Mouse (Mus musculus): ENCODE data around the gene Lrp4. TPM values are rescaled to one million over a fixed set of nuclear protein-coding genes. Genes with fewer than 3 reads are reported as not detected.
"Not testable (repeated sequence)": the region's sequence is repeated elsewhere in the genome, so short reads cannot be mapped to it uniquely, and the experiment has no call there.

The Lrp4 gene
- polyA plus RNA-seq, 1 experiment from 2014 or later: 4.5 TPM

DNA sequence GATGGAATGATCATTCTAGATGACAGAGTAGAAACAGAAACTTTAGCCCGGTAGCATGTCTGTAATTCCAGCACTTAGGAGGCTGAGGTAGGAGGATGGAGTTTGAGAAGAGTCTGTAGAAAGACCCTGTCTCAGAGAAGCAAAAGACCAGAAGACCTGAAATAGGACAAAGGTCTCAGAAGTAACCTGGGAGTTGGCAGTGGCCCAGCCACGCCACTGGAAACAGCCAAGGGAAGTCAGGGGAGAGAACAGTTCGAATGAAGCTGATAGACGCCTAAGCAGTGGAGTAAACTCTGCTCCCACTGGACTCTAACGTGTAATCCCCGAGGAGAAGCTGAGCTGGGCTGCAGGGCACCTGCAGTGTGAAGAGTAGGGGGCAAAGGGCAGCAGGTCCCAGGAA is 27.9 kb downstream of the Lrp4 start:
- Histone ChIP-seq H3K9ac (ENCODE audit: low read depth, low read length) (no peak overlapping the region), H3K9me3 (ENCODE audit: control insufficient read depth, low read length) (no peaks in the 10 kb centered on the region), H3K27me3 (replicated peaks; ENCODE audit: control insufficient read depth, insufficient read depth, low read length) (no peaks in the 10 kb centered on the region), H3K4me1 (ENCODE audit: control insufficient read depth, insufficient read depth, low read depth, low read length) (no peaks in the 10 kb centered on the region), H3K4me3 (ENCODE audit: low read length) (no peak overlapping the region), H3K27ac (ENCODE audit: low read depth, low read length) (no peak overlapping the region), H3K36me3 (ENCODE audit: control insufficient read depth, insufficient read depth, low read length) (no peaks in the 10 kb centered on the region), H3K4me2 (ENCODE audit: low read length) (no peak overlapping the region)
- 90% methylated on average over 6 of the region's 6 CpGs for WGBS
- no peak for ATAC-seq

- ATAC-seq: not testable (repeated sequence)
- 65% methylated on average over 3 of the region's 3 CpGs for WGBS
These were observed 30.0 kb downstream of the Lrp4 start for GRCm38 (mm10) chr2:91487295-91487694.

DNA sequence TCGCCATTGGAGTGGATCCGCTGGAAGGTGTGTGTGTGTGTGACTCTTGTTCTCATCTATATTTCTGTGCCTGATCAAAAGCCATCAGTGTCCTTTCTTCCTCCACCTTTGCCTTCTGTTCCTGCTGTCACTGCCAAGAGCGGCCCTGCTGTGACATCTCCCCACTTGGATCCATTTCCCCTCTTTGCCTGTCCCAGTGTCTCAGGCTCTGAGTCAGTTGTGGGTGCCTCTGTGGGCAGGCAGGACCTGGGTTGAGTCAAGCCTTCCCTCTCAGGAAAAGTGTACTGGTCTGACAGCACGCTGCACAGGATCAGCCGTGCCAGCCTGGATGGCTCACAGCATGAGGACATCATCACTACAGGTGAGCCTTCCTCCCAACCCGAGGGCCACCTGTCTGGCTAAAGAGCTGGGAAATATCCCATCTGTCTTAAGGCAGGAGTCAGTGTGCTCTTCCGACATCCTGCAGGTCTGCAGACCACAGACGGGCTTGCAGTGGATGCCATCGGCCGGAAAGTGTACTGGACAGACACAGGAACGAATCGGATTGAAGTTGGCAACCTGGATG is 34.8 kb downstream of the Lrp4 start:
- Histone ChIP-seq H3K36me3 (ENCODE audit: control insufficient read depth, insufficient read depth, low read length) (no peaks in the 10 kb centered on the region), H3K27me3 (replicated peaks; ENCODE audit: control insufficient read depth, insufficient read depth, low read length) (no peaks in the 10 kb centered on the region), H3K27ac (ENCODE audit: low read depth, low read length) (no peak overlapping the region), H3K4me1 (ENCODE audit: control insufficient read depth, insufficient read depth, low read depth, low read length) (no peaks in the 10 kb centered on the region), H3K4me3 (ENCODE audit: low read length) (no peak overlapping the region), H3K9ac (ENCODE audit: low read depth, low read length) (no peak overlapping the region), H3K9me3 (ENCODE audit: control insufficient read depth, low read length) (no peaks in the 10 kb centered on the region), H3K4me2 (ENCODE audit: low read length) (no peak overlapping the region)
- ATAC-seq: no peak
- 93% methylated on average over 12 of the region's 12 CpGs for WGBS

More at GRCm38 (mm10) chr2:91487295-91487694, 30.0 kb downstream of the Lrp4 start:
- not testable (repeated sequence) for H3K4me3 ChIP-seq (ENCODE audit: low read length); H3K4me1 ChIP-seq (ENCODE audit: control insufficient read depth, insufficient read depth, low read depth, low read length); H3K4me2 ChIP-seq (ENCODE audit: low read length); H3K27ac ChIP-seq (ENCODE audit: low read depth, low read length); H3K9ac ChIP-seq (ENCODE audit: low read depth, low read length); H3K36me3 ChIP-seq (ENCODE audit: control insufficient read depth, insufficient read depth, low read length); H3K9me3 ChIP-seq (ENCODE audit: control insufficient read depth, low read length); H3K27me3 ChIP-seq (replicated peaks; ENCODE audit: control insufficient read depth, insufficient read depth, low read length)

- WGBS: 95% methylated on average over 9 of the region's 9 CpGs
- ATAC-seq: no peak
- H3K36me3 ChIP-seq (ENCODE audit: control insufficient read depth, insufficient read depth, low read length): no peaks in the 10 kb centered on the region
These were observed 36.7 kb downstream of the Lrp4 start for GRCm38 (mm10) chr2:91493981-91494380.

DNA sequence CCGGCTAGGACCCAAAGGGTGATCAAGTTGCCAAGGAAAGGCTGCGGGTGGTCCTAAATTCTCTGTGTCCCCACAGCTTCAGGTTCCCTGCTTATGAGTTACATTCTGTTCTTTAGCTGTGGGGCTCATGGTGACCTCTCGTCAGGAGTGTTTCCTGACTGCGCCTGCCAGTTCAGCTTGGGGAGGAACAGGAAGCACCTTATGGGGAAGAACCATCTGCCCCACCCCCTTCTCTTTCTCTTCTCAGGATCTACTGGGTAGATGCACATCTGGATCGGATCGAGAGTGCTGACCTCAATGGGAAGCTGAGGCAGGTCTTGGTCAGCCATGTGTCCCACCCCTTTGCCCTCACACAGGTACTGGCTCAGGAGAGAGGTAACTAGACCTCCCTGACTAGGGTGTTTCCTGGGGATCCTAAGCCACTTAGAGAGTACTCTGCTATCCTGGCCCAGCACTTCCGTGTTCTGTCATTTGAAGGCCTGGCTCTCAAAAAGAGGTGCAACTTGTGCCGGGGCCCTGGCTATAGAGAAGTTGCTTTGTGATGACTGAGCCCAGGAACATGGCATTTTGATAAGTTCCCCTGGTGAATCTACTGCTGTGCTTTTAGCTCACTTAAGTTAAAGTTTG is 40.9 kb downstream of the Lrp4 start:
- no peaks in the 10 kb centered on the region for H3K36me3 ChIP-seq (ENCODE audit: control insufficient read depth, insufficient read depth, low read length)
- H3K9ac ChIP-seq (ENCODE audit: low read depth, low read length): no peak overlapping the region
- no peak overlapping the region for H3K27ac ChIP-seq (ENCODE audit: low read depth, low read length)
- no peaks in the 10 kb centered on the region for H3K27me3 ChIP-seq (replicated peaks; ENCODE audit: control insufficient read depth, insufficient read depth, low read length)
- H3K4me1 ChIP-seq (ENCODE audit: control insufficient read depth, insufficient read depth, low read depth, low read length): no peaks in the 10 kb centered on the region
- no peak for ATAC-seq
- no peaks in the 10 kb centered on the region for H3K9me3 ChIP-seq (ENCODE audit: control insufficient read depth, low read length)
- no peak overlapping the region for H3K4me3 ChIP-seq (ENCODE audit: low read length)
- 98% methylated on average over 8 of the region's 8 CpGs for WGBS
- H3K4me2 ChIP-seq (ENCODE audit: low read length): no peak overlapping the region

More at GRCm38 (mm10) chr2:91493981-91494380, 36.7 kb downstream of the Lrp4 start:
- H3K4me3 ChIP-seq (ENCODE audit: low read length): no peak overlapping the region
- no peak overlapping the region for H3K9ac ChIP-seq (ENCODE audit: low read depth, low read length)
- no peaks in the 10 kb centered on the region for H3K27me3 ChIP-seq (replicated peaks; ENCODE audit: control insufficient read depth, insufficient read depth, low read length)
- H3K4me1 ChIP-seq (ENCODE audit: control insufficient read depth, insufficient read depth, low read depth, low read length): no peaks in the 10 kb centered on the region
- H3K4me2 ChIP-seq (ENCODE audit: low read length): no peak overlapping the region
- H3K9me3 ChIP-seq (ENCODE audit: control insufficient read depth, low read length): no peaks in the 10 kb centered on the region
- H3K27ac ChIP-seq (ENCODE audit: low read depth, low read length): no peak overlapping the region

- H3K4me3 ChIP-seq (ENCODE audit: low read length): no peak overlapping the region
- H3K4me2 ChIP-seq (ENCODE audit: low read length): no peak overlapping the region
- no peak overlapping the region for H3K27ac ChIP-seq (ENCODE audit: low read depth, low read length)
- no peaks in the 10 kb centered on the region for H3K4me1 ChIP-seq (ENCODE audit: control insufficient read depth, insufficient read depth, low read depth, low read length)
- ATAC-seq: no peak
- no peaks in the 10 kb centered on the region for H3K9me3 ChIP-seq (ENCODE audit: control insufficient read depth, low read length)
- H3K36me3 ChIP-seq (ENCODE audit: control insufficient read depth, insufficient read depth, low read length): no peaks in the 10 kb centered on the region
- 93% methylated on average over 8 of the region's 8 CpGs for WGBS
- no peak overlapping the region for H3K9ac ChIP-seq (ENCODE audit: low read depth, low read length)
- no peaks in the 10 kb centered on the region for H3K27me3 ChIP-seq (replicated peaks; ENCODE audit: control insufficient read depth, insufficient read depth, low read length)
These were observed 50.8 kb downstream of the Lrp4 start for GRCm38 (mm10) chr2:91508076-91508475.

- Histone ChIP-seq H3K27ac (ENCODE audit: low read depth, low read length) (no peak overlapping the region), H3K4me3 (ENCODE audit: low read length) (no peak overlapping the region), H3K4me2 (ENCODE audit: low read length) (no peak overlapping the region), H3K9me3 (ENCODE audit: control insufficient read depth, low read length) (no peaks in the 10 kb centered on the region), H3K4me1 (ENCODE audit: control insufficient read depth, insufficient read depth, low read depth, low read length) (no peaks in the 10 kb centered on the region), H3K36me3 (ENCODE audit: control insufficient read depth, insufficient read depth, low read length) (no peaks in the 10 kb centered on the region), H3K9ac (ENCODE audit: low read depth, low read length) (no peak overlapping the region), H3K27me3 (replicated peaks; ENCODE audit: control insufficient read depth, insufficient read depth, low read length) (no peaks in the 10 kb centered on the region)
- no peak for ATAC-seq
- 9% methylated on average over 2 of the region's 2 CpGs for WGBS
These were observed 59.9 kb downstream of the Lrp4 start for GRCm38 (mm10) chr2:91517186-91517585.

DNA sequence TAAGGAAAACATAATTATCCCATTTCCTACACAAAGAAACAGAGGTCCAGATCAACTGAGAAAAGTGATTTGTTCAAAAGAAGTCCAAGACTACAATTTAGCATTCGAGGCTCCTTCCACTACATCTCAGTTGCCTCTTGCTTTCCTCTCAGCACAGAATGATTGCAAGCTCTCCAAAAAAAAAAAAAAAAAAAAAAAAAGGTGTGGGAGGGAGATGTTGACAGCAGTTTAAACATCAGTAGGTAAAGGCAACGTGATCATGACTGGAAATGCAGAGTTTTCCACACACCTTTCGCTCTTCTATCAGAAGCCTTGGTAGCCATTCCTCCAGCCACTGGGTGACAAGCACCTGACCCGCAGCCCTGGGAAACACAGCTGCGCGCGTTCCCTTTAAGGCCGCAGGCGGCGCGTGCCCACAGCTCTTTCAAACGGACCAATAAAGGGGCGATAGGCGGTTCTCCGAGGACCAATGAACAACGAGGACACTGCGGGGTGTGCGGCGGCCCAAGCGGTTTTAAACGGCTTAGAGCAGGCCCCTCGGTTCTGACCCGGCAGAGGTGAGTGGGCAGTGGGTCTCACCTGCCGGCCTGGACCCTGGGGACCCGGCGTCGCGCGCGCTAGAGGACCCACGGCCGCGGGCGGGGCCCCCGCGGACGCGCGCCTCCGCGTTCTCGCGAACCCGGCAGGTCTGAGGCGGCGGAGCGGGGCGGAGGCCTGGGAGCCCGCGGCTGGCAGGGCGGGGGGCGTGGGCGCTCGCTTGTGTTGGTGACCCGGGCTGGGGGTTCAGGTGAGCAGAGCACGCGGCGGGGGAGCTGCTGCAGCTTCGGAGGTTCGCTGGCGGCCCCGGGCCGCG is 69.2 kb downstream of the Lrp4 start, which contains the start of gene Ckap5:
Gene Ckap5, plus strand, starts transcription at position 469 of the 853 bp plus-strand sequence.
- H3K36me3 ChIP-seq (ENCODE audit: control insufficient read depth, insufficient read depth, low read length): no peaks in the 10 kb centered on the region
- H3K9ac ChIP-seq (ENCODE audit: low read depth, low read length): peak within 1 kb of the TSS; percentile 88
- peak within 1 kb of the TSS; percentile 82 for H3K27ac ChIP-seq (ENCODE audit: low read depth, low read length)
- peaks cover 4% of the 10 kb centered on the region; the same call in 1 of the 2 replicates for H3K4me1 ChIP-seq (ENCODE audit: control insufficient read depth, insufficient read depth, low read depth, low read length)
- under 1% methylated on average over 56 of the region's 64 CpGs for WGBS
- no peaks in the 10 kb centered on the region for H3K27me3 ChIP-seq (replicated peaks; ENCODE audit: control insufficient read depth, insufficient read depth, low read length)
- peak within 1 kb of the TSS; percentile 81 for H3K4me3 ChIP-seq (ENCODE audit: low read length)
- peak; percentile 98 for ATAC-seq
- no peaks in the 10 kb centered on the region for H3K9me3 ChIP-seq (ENCODE audit: control insufficient read depth, low read length)
- peak within 1 kb of the TSS; percentile 60 for H3K4me2 ChIP-seq (ENCODE audit: low read length)

GRCm38 (mm10) chr2:91527147-91527486 is 69.8 kb downstream of the Lrp4 start:
- H3K9ac ChIP-seq (ENCODE audit: low read depth, low read length): peak overlapping the region; percentile 88
- no peaks in the 10 kb centered on the region for H3K36me3 ChIP-seq (ENCODE audit: control insufficient read depth, insufficient read depth, low read length)
- peak overlapping the region; percentile 82 for H3K27ac ChIP-seq (ENCODE audit: low read depth, low read length)
- no peaks in the 10 kb centered on the region for H3K27me3 ChIP-seq (replicated peaks; ENCODE audit: control insufficient read depth, insufficient read depth, low read length)
- WGBS: under 1% methylated on average over 15 of the region's 15 CpGs
- peak overlapping the region; percentile 57 for H3K4me2 ChIP-seq (ENCODE audit: low read length)
- peaks cover 4% of the 10 kb centered on the region; the same call in 1 of the 2 replicates for H3K4me1 ChIP-seq (ENCODE audit: control insufficient read depth, insufficient read depth, low read depth, low read length)
- ATAC-seq: no peak; the same call in none of the 2 replicates
- H3K9me3 ChIP-seq (ENCODE audit: control insufficient read depth, low read length): no peaks in the 10 kb centered on the region
- H3K4me3 ChIP-seq (ENCODE audit: low read length): peak overlapping the region; percentile 81

All from hindbrain, embryonic 16.5 days (tissue).